Comparison of ENCODE assay signal across 8 mouse cellular contexts in genomic region chr19:7441493-7441892, GRCm38 (mm10). TPM values are rescaled to one million over a fixed set of nuclear protein-coding genes. Genes with fewer than 3 reads are reported as not detected.
DNase-seq lines count a peak whose midpoint lies in the region; ATAC-seq and TF ChIP-seq lines count a peak whose summit lies in the region.

No protein-coding gene starts in this region.

- H3K9ac ChIP-seq in kidney, embryonic 15.5 days, result no peak overlapping the region
- no peak overlapping the region for H3K9ac ChIP-seq in MEL (ENCODE audit: control insufficient read depth, low read depth, low read length, poor library complexity, severe bottlenecking)
- H3K9ac ChIP-seq in limb, embryonic 14.5 days (ENCODE audit: low read depth, low read length, severe bottlenecking), result peak overlapping the region; percentile 21
- H3K9ac ChIP-seq in neural tube, embryonic 11.5 days (ENCODE audit: low read length), result no peak overlapping the region

- peaks cover 8% of the 10 kb centered on the region for H3K36me3 ChIP-seq in kidney, embryonic 15.5 days
- peaks cover 0 to 14% of the 10 kb centered on the region in 2 experiments for H3K36me3 ChIP-seq in MEL (ENCODE audit: control insufficient read depth in 1 of 2, insufficient read depth in 2 of 2, low read length in 2 of 2)
- peaks cover 7% of the 10 kb centered on the region for H3K36me3 ChIP-seq in limb, embryonic 14.5 days (ENCODE audit: control insufficient read depth, insufficient read depth, low read length)
- H3K36me3 ChIP-seq in neural tube, embryonic 11.5 days (ENCODE audit: control insufficient read depth, insufficient read depth, low read length), result no peaks in the 10 kb centered on the region

- H3K27me3 ChIP-seq in kidney, embryonic 15.5 days, result no peaks in the 10 kb centered on the region
- no peaks in the 10 kb centered on the region for H3K27me3 ChIP-seq in MEL (ENCODE audit: control insufficient read depth in 1 of 2, insufficient read depth in 2 of 2, low read length in 2 of 2)
- no peaks in the 10 kb centered on the region for H3K27me3 ChIP-seq in limb, embryonic 14.5 days (ENCODE audit: control insufficient read depth, insufficient read depth, low read length)
- no peaks in the 10 kb centered on the region for H3K27me3 ChIP-seq in neural tube, embryonic 11.5 days (ENCODE audit: control insufficient read depth, insufficient read depth, low read length)

- TF ChIP-seq CTCF in MEL (IDR thresholded peaks at IDR 0.05 in 2 of 3, conservative IDR thresholded peaks at IDR 0.05 in 1 of 3; ENCODE audit: control insufficient read depth in 1 of 3, insufficient read depth in 1 of 3, low read depth in 2 of 3, low read length in 3 of 3, poor library complexity in 1 of 3, severe bottlenecking in 1 of 3), result peak in 2 of 3 experiments; percentile 61 to 67; a peak in 4 of 6 replicates

- no peak overlapping the region for H3K4me2 ChIP-seq in kidney, embryonic 15.5 days
- no peak overlapping the region; the same call in 1 of the 2 replicates for H3K4me2 ChIP-seq in limb, embryonic 14.5 days (replicated peaks; ENCODE audit: low read depth, low read length, severe bottlenecking)
- H3K4me2 ChIP-seq in neural tube, embryonic 11.5 days (ENCODE audit: low read depth), result no peak overlapping the region

- 0 out of 2 replicates have a peak, but pooled peaks cover 3% of the 10 kb centered on the region for H3K4me1 ChIP-seq in kidney, embryonic 15.5 days
- peaks cover 3 to 15% of the 10 kb centered on the region in 2 experiments for H3K4me1 ChIP-seq in MEL (ENCODE audit: control insufficient read depth in 1 of 2, insufficient read depth in 2 of 2, low read length in 2 of 2)
- peaks cover 4% of the 10 kb centered on the region; the same call in 1 of the 2 replicates for H3K4me1 ChIP-seq in limb, embryonic 14.5 days (ENCODE audit: control insufficient read depth, insufficient read depth, low read length)
- no peaks in the 10 kb centered on the region for H3K4me1 ChIP-seq in neural tube, embryonic 11.5 days (ENCODE audit: control insufficient read depth, insufficient read depth, low read length)

- no peak for ATAC-seq in kidney, embryonic 15.5 days (replicated peaks; ENCODE audit: low FRiP score)
- ATAC-seq in common myeloid progenitor, adult 5-6 weeks (replicated peaks; ENCODE audit: low read depth, poor library complexity, severe bottlenecking), result peak; percentile 72
- peak; percentile 44 for ATAC-seq in limb, embryonic 14.5 days (ENCODE audit: low FRiP score, low read depth)
- ATAC-seq in neural tube, embryonic 11.5 days (ENCODE audit: insufficient read depth, low FRiP score, low TSS enrichment), result no peak

- peak; percentile 74 for DNase-seq in kidney, adult 9 months
- DNase-seq in MEL (ENCODE audit: low read depth, low spot score), result peak; percentile 74
- peak; percentile 54 to 76 for DNase-seq in heart, postnatal 14 days
- peak; percentile 73 for DNase-seq in limb, embryonic 14.5 days (ENCODE audit: low spot score)
- DNase-seq in neural tube, embryonic 11.5 days (ENCODE audit: low spot score), result peak; percentile 56
- peak; percentile 36 to 58 for DNase-seq in thymus, postnatal 36 days

- H3K79me2 ChIP-seq in MEL (ENCODE audit: control insufficient read depth, insufficient read depth, low read length, poor library complexity), result 0 out of 2 replicates have a peak, but pooled peaks cover 2% of the 10 kb centered on the region

- intact Hi-C loops in heart, postnatal 14 days (cut with DNase I), result loop anchor here (5.0 kb wide), 4 partner anchors 41 to 176 kb away; partner anchors contain the start of gene Rtn3

- WGBS in kidney, embryonic 15.5 days, result 58% methylated on average over 14 of the region's 14 CpGs
- WGBS in limb, embryonic 14.5 days, result 46% methylated on average over 14 of the region's 14 CpGs
- WGBS in neural tube, embryonic 11.5 days, result 63% methylated on average over 14 of the region's 14 CpGs

- H3K9me3 ChIP-seq in kidney, embryonic 15.5 days (replicated peaks), result no peaks in the 10 kb centered on the region
- H3K9me3 ChIP-seq in MEL (replicated peaks; ENCODE audit: insufficient read depth, low read length), result no peaks in the 10 kb centered on the region
- no peaks in the 10 kb centered on the region for H3K9me3 ChIP-seq in limb, embryonic 14.5 days (ENCODE audit: control insufficient read depth, low read length)
- H3K9me3 ChIP-seq in neural tube, embryonic 11.5 days (ENCODE audit: control insufficient read depth, low read length), result no peaks in the 10 kb centered on the region

- TF ChIP-seq POLR2A in MEL (IDR thresholded peaks at IDR 0.05; ENCODE audit: control insufficient read depth in 1 of 2, insufficient read depth in 1 of 2, low read depth in 1 of 2, low read length in 2 of 2, poor library complexity in 1 of 2), result no peak
- TF ChIP-seq POLR2A in limb, embryonic 14.5 days (IDR thresholded peaks at IDR 0.05; ENCODE audit: borderline replicate concordance, extremely low read depth, insufficient read depth, insufficient read length), result no peak

- H3K4me3 ChIP-seq in kidney, embryonic 15.5 days (replicated peaks), result no peak overlapping the region
- H3K4me3 ChIP-seq in MEL (ENCODE audit: control insufficient read depth in 1 of 2, insufficient read depth in 1 of 2, low read depth in 2 of 2, low read length in 2 of 2), result no peak overlapping the region
- H3K4me3 ChIP-seq in limb, embryonic 14.5 days (replicated peaks; ENCODE audit: low read length), result 0 out of 2 replicates have a peak overlapping the region, but pooled peaks have one; percentile 4
- H3K4me3 ChIP-seq in neural tube, embryonic 11.5 days (ENCODE audit: low read depth, low read length), result no peak overlapping the region

- H3K27ac ChIP-seq in kidney, embryonic 15.5 days, result no peak overlapping the region
- H3K27ac ChIP-seq in MEL (ENCODE audit: control insufficient read depth, low read depth, low read length), result no peak overlapping the region
- no peak overlapping the region for H3K27ac ChIP-seq in limb, embryonic 14.5 days (replicated peaks; ENCODE audit: low read depth, low read length)
- H3K27ac ChIP-seq in neural tube, embryonic 11.5 days (ENCODE audit: low read depth, low read length), result no peak overlapping the region

- peak; percentile 36 for TF ChIP-seq RAD21 in MEL (IDR thresholded peaks at IDR 0.05; ENCODE audit: low read depth, low read length)

- TF ChIP-seq EP300 in MEL (IDR thresholded peaks at IDR 0.05; ENCODE audit: low read depth in 1 of 2, low read length in 2 of 2), result no peak

TF ChIP-seq in MEL, 35 proteins besides CTCF, POLR2A, EP300 and RAD21:
- TF ChIP-seq SMC3 (IDR thresholded peaks at IDR 0.05; ENCODE audit: low read depth, low read length) (peak; percentile 57), HCFC1 (IDR thresholded peaks at IDR 0.05; ENCODE audit: low read depth, low read length) (no peak)

RNA-seq across cellular contexts. Expression of gene 2700081O15Rik, which starts 24.1 kb away (rescaled TPM):
- polyA plus RNA-seq in kidney, embryonic 15.5 days (2015; fragmentation: Nextera tagmentation; extraction: Ambion mirVana), result 6.0 and 7.4 TPM in 2 replicates
- 10.7 and 14.1 TPM in 2 replicates for total RNA-seq in MEL (2012; rRNA removed)
- 10 to 100 TPM in 1 of 2 experiments, not detected in 1; 18.0 TPM for polyA plus RNA-seq in MEL (2012; ENCODE audit: insufficient read depth in 1 of 2, insufficient read length in 2 of 2, low read depth in 1 of 2, low replicate concordance in 2 of 2, missing spikeins in 1 of 2)
- 4.0 and 4.5 TPM in 2 replicates for total RNA-seq in common myeloid progenitor, adult 5-6 weeks (2017)
- 10 to 100 TPM; 23.7 to 23.8 TPM for total RNA-seq in heart, postnatal 14 days (2021)
- polyA plus RNA-seq in limb, embryonic 14.5 days (2012; rRNA removed), result 98.9 and 128 TPM in 2 replicates
- polyA plus RNA-seq in limb, embryonic 14.5 days (2014; fragmentation: Nextera tagmentation; extraction: Ambion mirVana), result 13.7 and 15.4 TPM in 2 replicates
- 15.1 and 16.3 TPM in 2 replicates for polyA plus RNA-seq in neural tube, embryonic 11.5 days (2014; fragmentation: Nextera tagmentation; extraction: Ambion mirVana)

RNA-seq across cellular contexts. Expression of gene Rtn3, which starts 41.6 kb away (rescaled TPM):
- 157 TPM in 2 replicates for polyA plus RNA-seq in kidney, embryonic 15.5 days (2015; fragmentation: Nextera tagmentation; extraction: Ambion mirVana)
- total RNA-seq in MEL (2012; rRNA removed), result 33.4 and 38.4 TPM in 2 replicates
- 100 to 1,000 TPM in 1 of 2 experiments, not detected in 1; 118 TPM for polyA plus RNA-seq in MEL (2012; ENCODE audit: insufficient read depth in 1 of 2, insufficient read length in 2 of 2, low read depth in 1 of 2, low replicate concordance in 2 of 2, missing spikeins in 1 of 2)
- 85.4 and 85.6 TPM in 2 replicates for total RNA-seq in common myeloid progenitor, adult 5-6 weeks (2017)
- 10 to 100 TPM; 79.2 to 87.9 TPM for total RNA-seq in heart, postnatal 14 days (2021)
- polyA plus RNA-seq in limb, embryonic 14.5 days (2012; rRNA removed), result 112 and 118 TPM in 2 replicates
- polyA plus RNA-seq in limb, embryonic 14.5 days (2014; fragmentation: Nextera tagmentation; extraction: Ambion mirVana), result 102 and 107 TPM in 2 replicates
- polyA plus RNA-seq in neural tube, embryonic 11.5 days (2014; fragmentation: Nextera tagmentation; extraction: Ambion mirVana), result 247 and 255 TPM in 2 replicates

RNA-seq across cellular contexts. Expression of gene Atl3, which starts 52.3 kb away (rescaled TPM):
- 12.2 and 12.3 TPM in 2 replicates for polyA plus RNA-seq in kidney, embryonic 15.5 days (2015; fragmentation: Nextera tagmentation; extraction: Ambion mirVana)
- 12.7 and 16.4 TPM in 2 replicates for total RNA-seq in MEL (2012; rRNA removed)
- 10 to 100 TPM in 1 of 2 experiments, not detected in 1; 15.3 TPM for polyA plus RNA-seq in MEL (2012; ENCODE audit: insufficient read depth in 1 of 2, insufficient read length in 2 of 2, low read depth in 1 of 2, low replicate concordance in 2 of 2, missing spikeins in 1 of 2)
- 76.9 and 116 TPM in 2 replicates for total RNA-seq in common myeloid progenitor, adult 5-6 weeks (2017)
- total RNA-seq in heart, postnatal 14 days (2021), result 10 to 100 TPM; 24.7 to 28.4 TPM
- polyA plus RNA-seq in limb, embryonic 14.5 days (2012; rRNA removed), result 31.6 and 32.9 TPM in 2 replicates
- 19.0 and 20.4 TPM in 2 replicates for polyA plus RNA-seq in limb, embryonic 14.5 days (2014; fragmentation: Nextera tagmentation; extraction: Ambion mirVana)
- polyA plus RNA-seq in neural tube, embryonic 11.5 days (2014; fragmentation: Nextera tagmentation; extraction: Ambion mirVana), result 7.4 and 9.5 TPM in 2 replicates

RNA-seq across cellular contexts. Expression of gene Spindoc, which starts 58.7 kb away (rescaled TPM):
- 31.5 and 33.9 TPM in 2 replicates for polyA plus RNA-seq in kidney, embryonic 15.5 days (2015; fragmentation: Nextera tagmentation; extraction: Ambion mirVana)
- 12.8 and 13.0 TPM in 2 replicates for total RNA-seq in MEL (2012; rRNA removed)
- polyA plus RNA-seq in MEL (2012; ENCODE audit: insufficient read depth in 1 of 2, insufficient read length in 2 of 2, low read depth in 1 of 2, low replicate concordance in 2 of 2, missing spikeins in 1 of 2), result 10 to 100 TPM in 1 of 2 experiments, not detected in 1; 54.1 TPM
- 9.1 and 11.8 TPM in 2 replicates for total RNA-seq in common myeloid progenitor, adult 5-6 weeks (2017)
- 10 to 100 TPM; 21.8 to 23.2 TPM for total RNA-seq in heart, postnatal 14 days (2021)
- polyA plus RNA-seq in limb, embryonic 14.5 days (2012; rRNA removed), result 37.6 and 47.0 TPM in 2 replicates
- polyA plus RNA-seq in limb, embryonic 14.5 days (2014; fragmentation: Nextera tagmentation; extraction: Ambion mirVana), result 21.9 and 25.9 TPM in 2 replicates
- polyA plus RNA-seq in neural tube, embryonic 11.5 days (2014; fragmentation: Nextera tagmentation; extraction: Ambion mirVana), result 25.6 and 35.1 TPM in 2 replicates

Comparison
In these comparisons a context has a peak if more than half of its experiments do, and no peak if none do; other contexts are left out.
1. ATAC-seq: peak in common myeloid progenitor, adult 5-6 weeks (single experiment) and limb, embryonic 14.5 days (single experiment); none in kidney, embryonic 15.5 days (single experiment) and neural tube, embryonic 11.5 days (single experiment).
2. Peak in every context shown above with its lines, with median percentiles within 50 percentile points of each other: DNase-seq.